Mouse (Mus musculus) 3T3-L1 (cell line): ENCODE measurements around the gene Slc2a10.

ENCODE experiments used
- DNase-seq: peaks from one replicate; pipeline ENCODE4 v3.0.0-alpha.2; 2015; ENCODE audit warnings: low read depth, low spot score

Gene Slc2a10

DNA sequence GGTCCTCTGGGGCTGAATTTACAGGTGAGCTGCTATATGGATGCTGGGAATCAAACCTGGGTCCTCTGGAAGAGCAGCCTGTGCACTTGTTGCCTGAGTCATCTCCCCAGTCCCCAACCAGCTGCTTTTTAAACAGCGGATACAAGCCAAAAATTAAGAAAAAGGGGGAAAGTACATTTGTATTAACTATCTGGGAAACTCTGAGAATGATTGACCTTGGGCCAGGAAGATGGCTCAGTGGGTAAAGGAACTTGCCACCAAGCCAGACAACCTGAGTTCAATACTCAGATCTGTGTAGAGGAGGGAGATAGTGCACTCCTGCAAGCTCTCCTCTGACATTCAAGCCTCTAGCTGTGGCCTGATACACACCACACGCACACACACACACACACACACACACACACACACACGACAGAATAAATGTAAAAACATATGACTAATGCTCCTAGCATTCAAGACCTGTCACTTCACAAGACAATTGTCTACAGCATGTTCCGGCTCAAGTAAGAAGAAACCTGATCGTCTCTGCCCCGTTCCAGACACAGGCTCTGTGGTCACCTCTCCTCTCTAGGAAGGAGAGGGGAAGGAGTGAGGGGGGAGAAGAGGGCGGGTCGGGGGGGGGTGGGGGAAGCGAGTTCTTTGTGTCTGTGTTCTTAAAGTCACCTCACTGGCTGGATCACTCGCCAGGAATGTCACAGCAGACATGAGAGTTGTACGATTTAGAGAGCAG, 56.1 kb downstream of the Slc2a10 start:
- DNase-seq = peak; percentile 59

GRCm38 (mm10) chr2:165561861-165562260, 58.3 kb downstream of the Slc2a10 start:
- DNase-seq = no peak

GRCm38 (mm10) chr2:165563298-165564058, 59.9 kb downstream of the Slc2a10 start:
- DNase-seq = no peak

DNA sequence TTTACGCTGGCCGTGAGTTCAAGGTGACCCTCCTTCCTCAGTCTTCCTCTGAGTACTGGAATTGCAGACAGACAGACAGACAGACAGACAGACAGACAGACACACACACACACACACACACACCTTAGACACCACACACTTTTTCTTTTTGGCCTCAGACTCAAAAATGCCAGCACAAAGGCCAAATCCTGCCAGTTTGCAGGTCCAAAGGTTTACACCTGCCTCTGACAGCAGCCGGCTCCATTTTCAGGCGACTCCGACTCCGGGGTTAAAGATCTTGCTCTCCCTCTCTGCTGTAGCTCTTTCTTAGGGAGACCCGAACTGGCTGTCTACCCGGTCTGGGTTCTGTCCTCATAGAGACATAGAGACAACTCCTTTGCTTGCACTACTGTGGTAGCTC, 60.5 kb downstream of the Slc2a10 start:
- DNase-seq = no peak

DNA sequence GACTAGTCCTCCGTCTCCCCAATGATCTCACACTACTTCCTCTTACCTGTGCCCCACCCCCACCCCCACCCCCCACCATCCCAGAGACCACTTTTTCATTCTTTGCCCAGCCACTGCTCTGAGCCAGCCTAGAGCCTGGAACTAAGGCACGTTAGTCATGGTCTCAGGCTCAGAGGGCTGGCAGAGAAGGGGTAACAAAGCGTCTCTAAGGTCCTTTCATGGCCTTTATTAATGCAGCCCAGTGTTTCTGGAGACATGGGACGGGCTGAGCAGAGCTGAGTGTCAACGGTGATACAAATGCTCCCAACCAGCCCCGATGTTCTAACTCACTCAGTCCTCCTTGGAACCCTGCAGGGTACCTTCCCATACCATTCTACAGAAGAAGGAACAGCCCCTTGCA, 61.0 kb downstream of the Slc2a10 start:
- DNase-seq = no peak

GRCm38 (mm10) chr2:165566898-165567297, 63.3 kb downstream of the Slc2a10 start:
- DNase-seq = no peak

GRCm38 (mm10) chr2:165567820-165568219, 64.2 kb downstream of the Slc2a10 start:
- no peak for DNase-seq

DNA sequence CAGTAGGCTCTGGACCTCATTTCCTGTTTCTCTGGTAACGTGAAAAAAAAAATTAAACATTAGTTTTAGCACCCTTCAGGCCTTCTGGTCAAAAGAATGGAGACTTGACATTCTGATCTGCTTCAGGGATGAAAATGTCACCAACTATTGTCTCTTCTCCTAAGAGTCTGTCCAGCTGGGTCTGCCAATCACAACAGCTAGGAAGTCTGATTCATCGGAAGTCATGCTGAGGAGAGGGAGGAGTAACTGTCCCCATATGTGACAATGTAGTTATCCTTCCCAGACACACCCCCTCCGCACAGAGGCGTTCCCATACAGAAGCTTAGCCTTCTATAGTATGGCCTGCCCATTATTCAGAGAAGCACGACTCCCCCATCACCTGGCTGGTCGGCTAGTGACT, 65.3 kb downstream of the Slc2a10 start:
- no peak for DNase-seq
